Mouse (Mus musculus): ENCODE measurements around the gene Gm28374.

GRCm38 (mm10) chr19:6105586-6105985, 23.5 kb upstream of the Gm28374 start, which contains the start of gene Naaladl1:
- no peak for TF ChIP-seq CTCF (IDR thresholded peaks at IDR 0.05; ENCODE audit: low read depth)
- no peak for TF ChIP-seq EP300 (IDR thresholded peaks at IDR 0.05; ENCODE audit: low read depth)

All from liver, embryonic 14.5 days (tissue).